ENCODE assay signal across 15 mouse cellular contexts in the genomic region with DNA sequence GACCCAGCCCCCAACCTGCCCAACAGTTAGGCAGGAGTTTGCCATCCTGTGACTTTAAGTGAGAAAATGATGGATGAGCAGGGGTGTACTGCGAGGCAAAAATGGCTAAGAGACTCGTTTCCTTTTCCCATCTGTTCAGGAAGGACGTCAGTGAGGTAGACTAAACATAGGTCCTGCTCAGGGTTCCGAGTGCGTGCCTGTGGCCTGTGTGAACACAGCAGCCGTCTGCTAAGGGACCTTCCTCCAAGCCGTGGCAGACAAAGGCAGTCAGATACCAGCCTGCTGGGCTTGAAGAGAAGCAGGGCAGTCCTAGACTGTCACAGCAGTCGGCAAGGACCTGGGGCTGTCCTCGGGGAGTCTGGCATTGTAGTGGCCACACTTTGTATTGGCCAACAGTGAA. TPM values are rescaled to one million over a fixed set of nuclear protein-coding genes. Genes with fewer than 3 reads are reported as not detected.
DNase-seq lines count a peak whose midpoint lies in the region; ATAC-seq and TF ChIP-seq lines count a peak whose summit lies in the region.
"Had no signal": no experiment of that assay in that cellular context is flagged by ENCODE, and none has a peak within 500 bp of the region (broad histone marks: within the 10 kb centered on the region; RNA-seq: fewer than 3 reads in every experiment).

No protein-coding gene starts in this region.

- H3K9ac ChIP-seq in heart, embryonic 15.5 days = no peak overlapping the region
- no peak overlapping the region for H3K9ac ChIP-seq in lung, embryonic 16.5 days (ENCODE audit: low read length)
- H3K9ac ChIP-seq in hindbrain, embryonic 12.5 days = no peak overlapping the region
- H3K9ac ChIP-seq in stomach, embryonic 15.5 days = no peak overlapping the region
- no peak overlapping the region for H3K9ac ChIP-seq in neural tube, embryonic 15.5 days (replicated peaks)
- H3K9ac ChIP-seq: forebrain, embryonic 13.5 days; intestine, embryonic 15.5 days; liver, embryonic 13.5 days; midbrain, embryonic 15.5 days had no signal

- H3K4me2 ChIP-seq in heart, embryonic 15.5 days = peak overlapping the region; percentile 37
- peak overlapping the region; percentile 34 for H3K4me2 ChIP-seq in lung, embryonic 16.5 days (ENCODE audit: low read depth, low read length)
- H3K4me2 ChIP-seq in hindbrain, embryonic 12.5 days (replicated peaks) = 0 out of 2 replicates have a peak overlapping the region, but pooled peaks have one; percentile 5
- H3K4me2 ChIP-seq in stomach, embryonic 15.5 days = peak overlapping the region; percentile 29; the same call in 1 of the 2 replicates
- no peak overlapping the region for H3K4me2 ChIP-seq in neural tube, embryonic 15.5 days
- H3K4me2 ChIP-seq: forebrain, embryonic 13.5 days; intestine, embryonic 15.5 days; liver, embryonic 13.5 days; midbrain, embryonic 15.5 days had no signal

- ATAC-seq in heart, embryonic 15.5 days (replicated peaks; ENCODE audit: insufficient number of reproducible peaks, insufficient read depth, low FRiP score, low read depth) = no peak
- peak; percentile 30; the same call in 1 of the 2 replicates for ATAC-seq in lung, embryonic 16.5 days (ENCODE audit: low read depth)
- no peak for ATAC-seq in hindbrain, embryonic 12.5 days (ENCODE audit: low FRiP score)
- no peak; the same call in 1 of the 2 replicates for ATAC-seq in stomach, embryonic 15.5 days (ENCODE audit: insufficient read depth, low FRiP score, low read depth)
- ATAC-seq in neural tube, embryonic 15.5 days (ENCODE audit: low FRiP score) = no peak
- ATAC-seq: forebrain, embryonic 13.5 days; intestine, embryonic 15.5 days; midbrain, embryonic 15.5 days had no signal

- H3K9me3 ChIP-seq in heart, embryonic 15.5 days (replicated peaks) = no peaks in the 10 kb centered on the region
- H3K9me3 ChIP-seq in lung, embryonic 16.5 days (ENCODE audit: control insufficient read depth, low read length) = no peaks in the 10 kb centered on the region
- no peaks in the 10 kb centered on the region for H3K9me3 ChIP-seq in hindbrain, embryonic 12.5 days (replicated peaks)
- no peaks in the 10 kb centered on the region for H3K9me3 ChIP-seq in stomach, embryonic 15.5 days
- no peaks in the 10 kb centered on the region for H3K9me3 ChIP-seq in neural tube, embryonic 15.5 days (replicated peaks)
- H3K9me3 ChIP-seq: forebrain, embryonic 13.5 days; intestine, embryonic 15.5 days; liver, embryonic 13.5 days; midbrain, embryonic 15.5 days had no signal

- 12% methylated on average over 9 of the region's 9 CpGs for WGBS in heart, embryonic 15.5 days
- WGBS in lung, embryonic 16.5 days = 13% methylated on average over 9 of the region's 9 CpGs
- 19% methylated on average over 9 of the region's 9 CpGs for WGBS in lung, adult 2 months
- 27% methylated on average over 9 of the region's 9 CpGs for WGBS in hindbrain, embryonic 12.5 days
- 11% methylated on average over 9 of the region's 9 CpGs for WGBS in stomach, embryonic 15.5 days
- WGBS in neural tube, embryonic 15.5 days = 42% methylated on average over 9 of the region's 9 CpGs

- peaks cover 66% of the 10 kb centered on the region for H3K27me3 ChIP-seq in heart, embryonic 15.5 days
- peaks cover 85% of the 10 kb centered on the region for H3K27me3 ChIP-seq in lung, embryonic 16.5 days (ENCODE audit: control insufficient read depth, insufficient read depth, low read depth, low read length)
- H3K27me3 ChIP-seq in hindbrain, embryonic 12.5 days = peaks cover 57% of the 10 kb centered on the region
- H3K27me3 ChIP-seq in stomach, embryonic 15.5 days (replicated peaks) = peaks cover 47% of the 10 kb centered on the region
- H3K27me3 ChIP-seq in neural tube, embryonic 15.5 days (replicated peaks) = peaks cover 55% of the 10 kb centered on the region

- no peak for DNase-seq in heart, postnatal 36 days
- DNase-seq in lung, adult 2 months = no peak
- DNase-seq in adrenal gland, adult 18-20 months (ENCODE audit: low spot score in 2 of 2) = no peak
- DNase-seq: cerebellum, adult 9-10 months; liver, embryonic 13.5 days; thymus, adult 18-20 months had no signal

- H3K4me3 ChIP-seq in heart, embryonic 15.5 days = no peak overlapping the region
- H3K4me3 ChIP-seq in lung, embryonic 16.5 days (ENCODE audit: low read length) = no peak overlapping the region
- H3K4me3 ChIP-seq in lung, adult 2 months (replicated peaks; ENCODE audit: extremely low read depth, low read depth, low read length) = no peak overlapping the region
- no peak overlapping the region for H3K4me3 ChIP-seq in hindbrain, embryonic 12.5 days
- no peak overlapping the region for H3K4me3 ChIP-seq in stomach, embryonic 15.5 days (replicated peaks)
- no peak overlapping the region for H3K4me3 ChIP-seq in neural tube, embryonic 15.5 days (replicated peaks)
- H3K4me3 ChIP-seq: forebrain, embryonic 13.5 days; intestine, embryonic 15.5 days; liver, embryonic 13.5 days; midbrain, embryonic 15.5 days had no signal

- no peak for TF ChIP-seq POLR2A in lung, adult 2 months (IDR thresholded peaks at IDR 0.05; ENCODE audit: borderline replicate concordance, extremely low read depth, low read depth, low read length)

- intact Hi-C loops in heart, postnatal 36 days (cut with DNase I) = no loop called here

- H3K27ac ChIP-seq in heart, embryonic 15.5 days = no peak overlapping the region
- no peak overlapping the region for H3K27ac ChIP-seq in lung, embryonic 16.5 days (ENCODE audit: low read length)
- no peak overlapping the region for H3K27ac ChIP-seq in hindbrain, embryonic 12.5 days
- no peak overlapping the region for H3K27ac ChIP-seq in stomach, embryonic 15.5 days
- no peak overlapping the region for H3K27ac ChIP-seq in neural tube, embryonic 15.5 days (replicated peaks)
- H3K27ac ChIP-seq: forebrain, embryonic 13.5 days; intestine, embryonic 15.5 days; liver, embryonic 13.5 days; midbrain, embryonic 15.5 days had no signal

- TF ChIP-seq CTCF in lung, adult 2 months (IDR thresholded peaks at IDR 0.05; ENCODE audit: insufficient read depth, low read length) = no peak

- peaks cover 23% of the 10 kb centered on the region for H3K4me1 ChIP-seq in heart, embryonic 15.5 days (replicated peaks)
- H3K4me1 ChIP-seq in lung, embryonic 16.5 days (replicated peaks; ENCODE audit: control insufficient read depth, insufficient read depth, low read length) = peaks cover 14% of the 10 kb centered on the region; the same call in 1 of the 2 replicates
- no peaks in the 10 kb centered on the region; the same call in 1 of the 2 replicates for H3K4me1 ChIP-seq in lung, adult 2 months (ENCODE audit: control insufficient read depth, insufficient read depth, low read length)
- H3K4me1 ChIP-seq in hindbrain, embryonic 12.5 days = peaks cover 12% of the 10 kb centered on the region
- peaks cover 13% of the 10 kb centered on the region for H3K4me1 ChIP-seq in stomach, embryonic 15.5 days
- peaks cover 20% of the 10 kb centered on the region for H3K4me1 ChIP-seq in neural tube, embryonic 15.5 days

- H3K36me3 ChIP-seq in heart, embryonic 15.5 days = no peaks in the 10 kb centered on the region
- H3K36me3 ChIP-seq in lung, embryonic 16.5 days (ENCODE audit: control insufficient read depth, insufficient read depth, low read length) = no peaks in the 10 kb centered on the region
- H3K36me3 ChIP-seq in hindbrain, embryonic 12.5 days = no peaks in the 10 kb centered on the region
- no peaks in the 10 kb centered on the region for H3K36me3 ChIP-seq in stomach, embryonic 15.5 days
- H3K36me3 ChIP-seq in neural tube, embryonic 15.5 days = no peaks in the 10 kb centered on the region
- H3K36me3 ChIP-seq: intestine, embryonic 15.5 days; liver, embryonic 13.5 days; midbrain, embryonic 15.5 days had no signal

RNA-seq across cellular contexts. Expression of a gene that starts 8.4 kb away (rescaled TPM):
- 1.9 and 2.2 TPM in 2 replicates for polyA plus RNA-seq in heart, embryonic 15.5 days (2015; fragmentation: Nextera tagmentation; extraction: Ambion mirVana)
- total RNA-seq in heart, postnatal 36 days (2021) = 1 to 10 TPM; 5.0 to 5.1 TPM
- polyA plus RNA-seq in lung, embryonic 16.5 days (2015; fragmentation: Nextera tagmentation; extraction: Ambion mirVana) = 0.24 and 0.30 TPM in 2 replicates
- 1.4 and 1.9 TPM in 2 replicates for polyA plus RNA-seq in lung, adult 2 months (2012; rRNA removed)
- polyA plus RNA-seq in hindbrain, embryonic 12.5 days (2016; fragmentation: Nextera tagmentation; extraction: Ambion mirVana) = 11.0 and 11.5 TPM in 2 replicates
- 0.18 and 0.28 TPM in 2 replicates for polyA plus RNA-seq in stomach, embryonic 15.5 days (2015; fragmentation: Nextera tagmentation; extraction: Ambion mirVana)
- 1 to 10 TPM; 4.2 to 7.1 TPM for total RNA-seq in adrenal gland, adult 18-20 months (2021)
- polyA plus RNA-seq in neural tube, embryonic 15.5 days (2015; fragmentation: Nextera tagmentation; extraction: Ambion mirVana) = 1.00 and 1.1 TPM in 2 replicates
- total RNA-seq: megakaryocyte progenitor cell, adult 5-6 weeks had no signal
